Mouse (Mus musculus) layer of hippocampus, adult 2 months (tissue): ENCODE results near the gene S100a5. TPM values are rescaled to one million over a fixed set of nuclear protein-coding genes. Genes with fewer than 3 reads are reported as not detected.

Experiments
- DNase-seq, 2 experiments: peaks; one replicate each; pipeline ENCODE4 v3.0.0; 2022; ENCODE audit warnings: low spot score in 2 of 2
- H3K27ac ChIP-seq: fragments of 200-600 bp; 2 replicates; pipeline ENCODE4 v1.8.1; 2022
- H3K4me3 ChIP-seq: fragments of 200-600 bp; 2 replicates; pipeline ENCODE4 v1.8.1; 2022; ENCODE audit warnings: mild to moderate bottlenecking
- CTCF ChIP-seq: fragments of 200-600 bp; conservative IDR thresholded peaks from 2 replicates; pipeline ENCODE4 v1.8.1; 2022; ENCODE audit warnings: antibody characterized with exemption, mild to moderate bottlenecking, moderate library complexity
- total RNA-seq, 2 experiments: library from RNA; stranded (reverse); gene quantifications; 2 replicates each; pipeline ENCODE4 v1.2.3; 2021

S100a5 gene
- total RNA-seq, 2 experiments from 2014 or later: not detected

GRCm38 (mm10) chr3:90604416-90604815 lies 3.9 kb upstream of the S100a5 start:
- H3K4me3 ChIP-seq: no peak overlapping the region
- TF ChIP-seq CTCF: no peak
- peak overlapping the region; percentile 32; the same call in 1 of the 2 replicates for H3K27ac ChIP-seq
- peak; percentile 44 to 48 for DNase-seq

- peak overlapping the region; percentile 32; the same call in 1 of the 2 replicates for H3K27ac ChIP-seq
- TF ChIP-seq CTCF: no peak
- no peak for DNase-seq
- H3K4me3 ChIP-seq: no peak overlapping the region
Observed at GRCm38 (mm10) chr3:90605049-90605448, 3.3 kb upstream of the S100a5 start.

GRCm38 (mm10) chr3:90605736-90606135 lies 2.6 kb upstream of the S100a5 start:
- no peak for DNase-seq
- no peak for TF ChIP-seq CTCF
- no peak overlapping the region for H3K27ac ChIP-seq
- H3K4me3 ChIP-seq: no peak overlapping the region

- DNase-seq: no peak
- Histone ChIP-seq H3K4me3 (no peak overlapping the region), H3K27ac (no peak overlapping the region)
- TF ChIP-seq CTCF: no peak
Observed at GRCm38 (mm10) chr3:90606185-90606584, 2.1 kb upstream of the S100a5 start.

GRCm38 (mm10) chr3:90607361-90607760 lies 962 bp upstream of the S100a5 start:
- DNase-seq: no peak
- no peak overlapping the region for H3K27ac ChIP-seq
- no peak overlapping the region for H3K4me3 ChIP-seq
- no peak for TF ChIP-seq CTCF

DNA sequence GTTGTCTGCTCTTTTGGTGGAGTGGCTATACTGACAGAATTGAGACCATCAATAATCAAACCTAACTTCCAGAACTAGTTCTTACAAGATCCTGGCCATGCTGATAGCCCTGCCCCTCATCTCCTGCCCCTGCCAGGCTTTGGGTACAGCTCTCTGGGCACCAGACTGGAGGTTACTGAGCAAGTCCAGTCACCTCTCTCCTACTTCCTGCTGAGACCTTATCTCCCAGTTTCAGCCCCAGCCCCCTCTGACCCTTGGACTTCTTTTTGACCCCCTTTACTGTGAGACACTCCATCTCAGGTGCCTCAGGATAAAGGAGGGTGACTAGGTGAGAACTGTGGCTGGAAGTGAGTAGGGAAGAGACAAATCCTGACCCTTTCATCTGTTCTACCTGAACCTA lies 779 bp downstream of the S100a5 start:
- no peak for DNase-seq
- TF ChIP-seq CTCF: no peak
- no peak overlapping the region for H3K27ac ChIP-seq
- H3K4me3 ChIP-seq: no peak overlapping the region

DNA sequence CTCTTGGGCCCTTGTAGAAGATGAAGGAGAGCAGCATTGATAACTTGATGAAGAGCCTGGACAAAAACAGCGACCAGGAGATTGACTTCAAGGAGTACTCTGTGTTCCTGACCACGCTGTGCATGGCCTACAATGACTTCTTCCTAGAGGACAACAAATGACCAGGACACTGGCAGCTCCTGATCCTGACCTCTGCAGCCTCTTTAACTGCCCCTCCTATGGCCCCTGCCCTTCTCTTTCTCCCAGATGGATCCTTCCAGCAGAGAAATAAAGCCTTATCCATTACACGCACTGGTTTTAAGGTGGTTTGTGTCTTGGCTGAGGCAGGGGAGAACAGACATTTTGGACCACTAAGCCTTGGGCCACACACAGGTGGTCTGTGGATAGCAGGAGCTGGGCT lies 3.2 kb downstream of the S100a5 start:
- H3K27ac ChIP-seq: no peak overlapping the region
- TF ChIP-seq CTCF: no peak
- H3K4me3 ChIP-seq: no peak overlapping the region
- no peak for DNase-seq

DNA sequence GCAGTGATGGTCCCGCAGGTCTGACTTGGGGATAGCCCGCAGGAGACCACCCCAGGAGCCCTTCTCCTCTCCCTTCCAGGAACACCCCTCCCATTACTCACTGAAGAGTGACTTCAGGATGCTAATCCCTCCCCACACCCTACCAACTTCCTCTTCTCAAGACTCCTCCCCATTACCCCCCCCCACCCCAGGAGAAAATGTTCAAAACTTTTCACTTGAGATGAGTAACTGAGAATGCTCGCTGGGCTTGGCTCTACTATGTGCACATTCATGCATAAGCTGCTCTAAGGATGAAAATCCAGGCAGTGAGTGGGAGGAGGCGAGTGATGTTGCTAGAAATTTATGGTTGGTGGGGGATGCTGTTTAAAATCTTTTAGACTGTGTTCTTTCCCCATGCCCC lies 3.7 kb downstream of the S100a5 start:
- no peak for DNase-seq
- no peak for TF ChIP-seq CTCF
- no peak overlapping the region for H3K4me3 ChIP-seq
- no peak overlapping the region for H3K27ac ChIP-seq

DNA sequence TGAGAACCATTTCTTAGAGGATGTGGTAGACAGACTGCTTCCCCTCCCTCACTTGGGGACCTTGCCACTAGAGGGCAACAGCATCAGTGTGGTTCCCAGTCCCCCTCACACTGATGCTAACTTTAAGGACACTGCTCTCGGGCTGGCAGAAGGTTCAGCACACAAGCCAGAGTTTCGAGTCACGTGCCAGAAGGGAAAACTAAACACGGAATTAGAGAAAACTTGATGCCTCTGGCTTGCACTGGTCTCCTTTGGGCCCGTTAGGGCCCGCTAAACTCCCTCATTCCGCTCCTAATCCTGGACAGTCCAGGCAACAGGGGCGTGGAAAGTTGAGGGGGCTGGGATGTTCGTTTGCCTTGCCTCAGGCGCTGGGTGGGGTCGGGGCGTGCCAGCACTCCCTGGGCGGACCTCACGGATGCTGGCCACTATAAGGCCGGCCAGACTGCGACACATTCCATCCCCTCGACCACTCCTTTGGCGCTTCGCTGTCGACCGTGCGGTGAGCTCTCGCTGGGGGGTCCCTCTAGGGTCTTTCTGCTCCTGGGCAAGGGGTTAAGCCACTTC lies 4.5 kb downstream of the S100a5 start, which contains the start of gene S100a6:
Gene S100a6, plus strand, starts transcription at position 155 of the 564 bp plus-strand sequence.
- peak; percentile 80 for TF ChIP-seq CTCF
- Histone ChIP-seq H3K27ac (peak within 1 kb of the TSS; percentile 28; the same call in 1 of the 2 replicates), H3K4me3 (peak within 1 kb of the TSS; percentile 53)
- DNase-seq: peak; percentile 32 to 46

DNA sequence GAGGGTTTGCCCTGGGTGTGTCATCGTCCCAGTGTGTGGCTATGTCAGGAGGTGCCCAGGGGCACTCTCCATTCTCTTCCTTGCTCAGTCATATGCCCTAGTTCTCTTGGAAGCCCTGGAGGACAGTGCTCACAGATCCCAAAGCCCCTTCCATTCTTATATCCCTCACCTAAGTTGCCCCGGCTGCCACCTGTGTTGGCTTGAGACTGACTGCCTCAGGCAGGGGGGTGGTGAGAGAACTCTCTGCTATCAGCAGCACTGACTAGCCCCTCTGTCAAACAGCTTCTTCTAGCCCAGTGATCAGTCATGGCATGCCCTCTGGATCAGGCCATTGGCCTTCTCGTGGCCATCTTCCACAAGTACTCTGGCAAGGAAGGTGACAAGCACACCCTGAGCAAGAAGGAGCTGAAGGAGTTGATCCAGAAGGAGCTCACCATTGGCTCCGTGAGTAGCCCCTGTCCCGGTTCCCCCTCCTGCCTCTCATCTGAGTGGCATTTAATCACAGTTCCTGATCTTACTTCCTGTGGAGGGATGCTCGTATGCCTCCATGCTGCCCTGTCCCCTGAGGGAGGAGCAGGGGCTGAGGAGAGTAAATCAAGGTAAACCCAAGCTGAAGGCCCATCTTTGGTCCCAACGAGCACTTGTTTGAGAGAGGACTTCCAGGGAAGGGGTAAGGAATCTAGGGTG lies 5.3 kb downstream of the S100a5 start:
- H3K4me3 ChIP-seq: peak overlapping the region; percentile 53
- peak overlapping the region; percentile 28; the same call in 1 of the 2 replicates for H3K27ac ChIP-seq
- peak in 1 of 2 experiments; percentile 0 for DNase-seq
- no peak for TF ChIP-seq CTCF

DNA sequence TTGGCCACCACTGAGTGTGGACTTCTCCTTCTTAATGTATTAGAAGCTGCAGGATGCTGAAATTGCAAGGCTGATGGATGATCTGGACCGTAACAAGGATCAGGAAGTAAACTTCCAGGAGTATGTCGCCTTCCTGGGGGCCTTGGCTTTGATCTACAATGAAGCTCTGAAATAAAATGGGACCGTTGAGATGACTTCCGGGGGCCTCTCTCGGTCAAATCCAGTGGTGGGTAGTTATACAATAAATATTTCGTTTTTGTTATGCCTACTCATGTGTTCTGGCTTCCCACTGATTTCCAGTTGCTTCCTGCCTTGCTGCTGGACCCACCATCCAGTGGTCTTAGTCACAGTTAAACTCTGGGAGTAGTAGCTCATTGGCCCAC lies 5.8 kb downstream of the S100a5 start:
- DNase-seq: peak in 1 of 2 experiments; percentile 8
- no peak overlapping the region for H3K4me3 ChIP-seq
- no peak overlapping the region; the same call in 1 of the 2 replicates for H3K27ac ChIP-seq
- no peak for TF ChIP-seq CTCF

DNA sequence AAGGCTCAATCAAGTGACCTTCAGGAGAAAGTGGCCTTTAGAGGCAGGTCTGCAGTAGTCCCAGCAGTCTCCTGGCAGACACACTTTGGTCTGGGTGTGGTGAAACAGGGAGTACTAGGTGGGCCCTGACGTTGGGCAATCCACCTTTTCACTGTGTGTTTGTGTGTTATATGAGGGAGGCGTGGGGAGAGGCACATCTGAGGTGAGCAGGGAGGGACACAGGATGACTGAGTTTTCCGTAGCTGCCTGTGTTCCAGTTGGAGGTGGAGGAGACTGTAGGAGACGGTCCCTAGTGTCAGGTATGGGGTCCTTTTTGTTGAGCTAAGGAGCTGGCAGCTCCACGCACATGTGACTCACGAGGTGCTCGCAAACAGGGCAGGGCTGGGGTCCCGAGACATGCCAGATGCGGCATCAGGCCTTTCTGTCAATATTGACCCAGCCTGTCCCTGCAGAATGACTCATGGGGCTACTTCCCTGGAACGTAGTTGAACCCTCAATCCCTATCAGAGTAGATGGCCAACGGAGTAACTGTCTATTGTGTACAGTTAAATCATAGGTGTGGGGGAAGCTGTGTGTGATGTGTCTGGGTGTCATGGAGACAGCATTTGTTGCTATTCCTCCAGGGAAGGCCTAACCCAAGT lies 6.4 kb downstream of the S100a5 start:
- Histone ChIP-seq H3K4me3 (no peak overlapping the region), H3K27ac (no peak overlapping the region)
- no peak for TF ChIP-seq CTCF
- no peak for DNase-seq

DNA sequence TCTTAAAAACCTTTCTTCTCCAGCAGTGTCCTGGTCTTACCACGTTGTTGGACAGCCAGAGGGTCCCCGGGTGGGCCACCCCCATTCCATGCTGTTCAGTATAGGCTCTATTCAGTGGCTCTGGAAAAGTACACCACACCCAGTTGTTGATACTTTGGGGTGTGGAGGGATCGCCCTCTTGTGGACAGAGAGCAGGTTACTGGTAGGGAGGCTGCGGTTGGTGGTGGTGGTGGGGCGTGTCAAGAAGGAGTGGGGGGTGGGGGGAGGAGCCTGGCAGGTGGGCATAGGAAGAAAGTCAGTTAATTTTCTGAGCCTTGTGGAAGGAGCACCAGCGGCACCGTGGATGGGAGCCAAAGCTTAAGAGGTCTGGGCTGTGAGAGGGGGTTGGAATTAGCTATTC lies 7.1 kb downstream of the S100a5 start:
- peak; percentile 78 for TF ChIP-seq CTCF
- Histone ChIP-seq H3K4me3 (peak overlapping the region; percentile 13; the same call in 1 of the 2 replicates), H3K27ac (no peak overlapping the region)
- peak; percentile 74 to 78 for DNase-seq
